Mouse (Mus musculus): Measurements from ENCODE around the gene Trhde.

Gene Trhde

DNA sequence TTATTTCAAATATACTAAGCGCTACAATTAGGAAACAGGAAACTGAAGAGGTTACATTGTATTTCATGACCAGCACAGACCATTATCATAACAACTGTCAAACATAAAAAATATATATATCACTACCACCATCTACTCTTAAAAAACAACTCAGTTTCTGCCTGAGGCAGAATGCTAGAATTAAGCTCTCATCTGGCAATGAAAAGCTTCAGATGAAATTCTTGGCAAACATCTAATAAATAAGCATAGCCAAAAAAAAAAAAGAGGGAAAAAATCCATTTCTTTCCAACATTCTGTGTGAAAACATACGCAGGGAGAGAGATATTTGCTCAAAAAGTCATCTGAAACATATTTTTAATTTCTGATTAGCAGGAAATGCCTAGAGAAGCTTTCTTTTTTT, 67.0 kb downstream of the Trhde start:
- DNase-seq: no peak

DNA sequence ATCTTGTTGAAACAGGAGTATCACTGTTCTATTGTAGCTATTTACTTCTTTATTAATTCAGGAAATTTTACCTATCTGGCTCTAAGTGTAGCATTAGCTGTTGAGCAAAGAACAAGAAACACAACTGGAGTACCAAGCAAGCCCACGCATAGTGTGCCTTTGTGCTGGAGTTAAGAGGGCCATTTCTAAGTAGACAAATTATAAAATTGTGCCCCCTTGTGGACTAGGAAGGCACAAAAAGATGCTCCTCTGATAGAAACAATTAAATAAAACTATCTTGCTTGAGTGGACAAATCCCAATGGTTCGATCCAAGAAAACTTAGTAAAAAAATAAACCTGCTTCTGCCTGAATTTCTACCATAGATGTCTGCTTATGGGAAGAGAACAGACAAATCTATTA, 76.5 kb downstream of the Trhde start:
- no peak for DNase-seq

DNA sequence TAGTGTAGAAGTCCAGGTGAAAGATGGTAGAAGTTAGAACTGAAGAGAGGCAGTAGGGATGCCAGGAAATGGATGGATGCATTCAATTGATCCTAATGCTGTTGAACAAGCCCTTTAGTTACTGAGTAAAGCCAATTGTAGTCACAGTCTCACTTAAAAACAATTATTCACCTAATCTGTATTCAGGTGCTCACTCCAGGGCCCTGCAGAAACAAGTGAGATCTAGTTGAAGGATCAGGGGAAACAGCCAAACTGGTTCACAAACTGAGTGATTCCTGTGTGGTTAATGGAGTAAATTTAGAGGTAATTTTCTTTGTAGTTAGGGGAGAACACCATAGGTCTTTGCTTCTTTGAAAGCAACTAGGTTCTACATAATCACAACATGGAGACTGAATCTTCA, 100.3 kb downstream of the Trhde start:
- DNase-seq: no peak

DNA sequence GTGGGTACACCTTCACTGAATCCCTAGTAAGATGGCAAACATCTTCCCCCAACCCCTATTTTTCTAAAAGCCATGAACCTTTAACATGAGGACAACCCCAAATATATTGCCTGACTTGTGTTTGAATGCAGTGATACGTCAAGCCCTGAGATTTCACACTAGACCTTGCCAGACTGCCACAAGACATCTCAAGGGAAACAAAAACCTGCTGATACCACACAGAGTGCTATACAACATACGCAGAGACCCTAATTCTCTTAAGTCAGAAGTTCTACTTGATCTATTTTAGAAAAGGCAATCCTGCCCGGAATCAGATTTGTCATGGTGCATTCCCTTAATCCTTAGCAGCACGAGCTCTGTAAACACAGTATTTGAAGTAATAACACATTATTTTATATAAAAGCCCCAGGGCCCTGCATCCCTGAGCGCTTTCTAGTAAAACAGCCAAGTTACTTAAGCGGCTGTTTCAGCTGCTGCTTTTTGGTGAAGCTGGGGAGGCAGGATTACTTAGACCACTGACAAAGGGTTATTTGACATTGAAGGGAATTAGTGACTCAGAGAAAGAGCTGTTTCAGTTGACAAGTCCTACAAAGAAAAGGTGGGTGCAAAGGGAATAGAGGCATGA, 130.2 kb downstream of the Trhde start:
- DNase-seq: no peak

DNA sequence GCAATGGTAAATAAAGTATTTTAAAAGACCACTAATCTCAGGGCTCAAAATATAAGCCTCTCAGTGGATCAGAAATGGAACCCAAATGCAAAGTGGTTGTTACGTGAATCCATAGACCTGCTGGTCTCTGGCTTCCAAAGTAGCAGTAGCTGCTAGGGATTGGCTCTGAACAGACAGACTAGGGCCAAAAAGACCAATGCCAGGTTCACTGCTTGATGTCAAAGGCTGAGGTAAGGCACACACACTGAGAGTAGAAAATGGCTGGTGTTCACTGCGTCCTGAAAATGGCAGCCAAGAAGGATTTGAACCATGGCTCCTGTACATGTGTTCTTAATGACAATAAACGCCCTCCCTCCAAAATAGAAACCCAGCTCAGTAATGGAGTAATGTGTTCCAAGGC, 209.1 kb downstream of the Trhde start:
- no peak for DNase-seq

DNA sequence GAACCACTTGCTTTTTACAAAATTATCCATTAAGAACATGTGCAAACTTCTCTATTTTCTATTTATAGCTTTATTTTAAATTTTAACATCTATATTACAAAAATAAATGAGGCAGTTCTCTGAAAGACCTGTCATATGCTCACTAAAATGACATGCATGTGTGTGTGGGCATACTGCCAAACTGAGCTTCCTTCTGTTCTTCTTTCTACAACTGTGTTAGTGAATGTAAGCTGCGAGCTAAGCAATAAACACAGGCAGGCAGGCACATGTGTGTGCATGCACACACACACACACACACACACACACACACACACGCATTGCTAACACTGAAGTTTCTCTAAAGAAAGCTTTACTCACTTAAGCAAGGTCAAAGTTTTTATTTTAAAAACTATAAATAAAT, 223.2 kb downstream of the Trhde start:
- no peak for DNase-seq

DNA sequence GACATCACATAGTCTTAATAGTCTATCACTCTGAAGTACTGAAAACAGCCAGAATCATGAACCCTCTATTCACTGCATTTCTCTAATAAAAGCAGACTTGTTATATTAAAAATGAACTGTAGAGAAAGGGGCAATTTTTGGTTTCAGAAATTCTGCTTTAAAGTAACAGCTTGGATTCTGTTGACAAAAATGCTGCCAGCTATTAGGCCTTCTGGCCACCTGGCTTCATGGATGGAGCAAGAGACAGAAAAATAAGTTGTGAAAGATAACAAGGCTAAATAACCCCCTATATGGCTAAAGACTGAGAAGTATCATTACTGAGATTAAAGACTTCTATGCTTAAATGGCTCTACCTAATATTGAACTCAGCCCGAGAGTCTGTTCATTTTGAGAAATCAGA, 234.2 kb downstream of the Trhde start:
- DNase-seq: no peak

DNA sequence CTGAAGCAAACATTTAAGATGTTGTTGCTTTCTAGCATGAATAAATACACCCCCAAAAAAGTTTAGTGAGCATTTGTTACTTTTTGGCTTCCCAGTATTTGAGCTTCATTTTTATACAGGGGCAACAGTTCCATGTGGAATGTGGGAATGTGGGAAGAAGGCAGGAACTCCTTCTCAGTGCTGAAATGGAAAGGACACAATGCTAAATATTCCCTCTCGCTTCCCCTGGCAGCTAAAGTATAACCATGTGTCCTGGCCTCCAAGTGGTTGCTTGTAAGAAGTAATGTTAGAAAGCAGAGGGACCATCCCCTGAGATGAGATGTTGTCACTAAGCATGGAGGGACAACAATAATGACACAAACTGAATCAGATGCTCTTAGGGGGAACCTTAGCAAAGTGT, 292.9 kb downstream of the Trhde start:
- no peak for DNase-seq

DNA sequence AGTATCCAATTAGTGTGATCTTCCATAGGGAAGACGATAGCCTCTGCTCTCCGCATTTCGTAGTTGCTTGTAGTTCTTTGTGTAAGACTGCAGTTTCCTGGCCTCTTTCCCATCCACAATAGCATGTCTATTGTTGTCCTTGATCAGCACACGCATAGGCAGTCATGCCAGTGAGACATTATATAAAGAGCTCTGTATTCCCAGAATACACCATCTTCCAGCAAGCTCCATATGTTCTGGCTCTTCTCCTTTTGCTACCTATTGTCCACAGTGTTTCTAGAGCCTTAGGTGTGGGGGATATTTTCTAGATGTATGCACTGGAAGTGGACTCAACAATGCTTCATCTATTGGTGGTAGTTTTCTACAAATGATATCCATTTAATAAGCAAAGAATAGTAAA, 313.3 kb downstream of the Trhde start:
- DNase-seq: no peak

DNA sequence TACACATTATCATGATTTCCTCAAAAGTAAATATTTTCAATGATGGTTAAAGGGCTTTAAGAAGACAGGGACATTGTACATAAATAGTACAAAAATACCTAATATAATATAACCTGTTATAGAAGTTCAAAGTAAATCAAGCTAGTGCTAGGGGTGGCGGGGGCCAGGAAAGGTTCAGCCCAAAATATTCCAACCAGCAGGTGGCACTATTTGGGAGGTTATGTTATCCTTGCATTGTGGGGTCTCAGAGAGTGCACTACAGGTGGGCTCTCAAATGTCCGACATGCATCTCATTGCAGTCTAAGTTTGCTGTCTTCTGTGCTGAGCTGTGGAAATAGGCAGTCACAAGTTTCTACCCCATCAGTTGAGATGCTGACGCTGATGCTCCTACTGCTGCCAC, 346.5 kb downstream of the Trhde start:
- DNase-seq: no peak

DNA sequence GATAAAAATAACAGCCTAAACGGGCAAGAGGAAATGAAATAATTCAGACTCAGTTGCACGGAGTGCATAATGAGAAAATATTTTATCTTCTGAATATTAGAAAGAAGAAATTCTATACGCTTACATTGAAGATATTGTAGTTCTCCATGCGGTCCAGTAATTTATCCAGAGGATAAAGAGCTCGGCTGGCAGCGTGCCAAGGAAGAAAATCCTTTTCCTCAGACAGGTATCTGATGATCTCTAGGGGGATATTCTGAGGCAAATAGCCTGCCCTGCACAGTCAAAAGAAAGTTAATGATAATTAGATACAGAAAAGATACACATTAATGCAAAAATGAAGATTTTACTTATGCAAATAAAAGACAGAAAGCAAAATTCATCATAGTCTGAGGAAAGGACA, 354.0 kb downstream of the Trhde start:
- no peak for DNase-seq

DNA sequence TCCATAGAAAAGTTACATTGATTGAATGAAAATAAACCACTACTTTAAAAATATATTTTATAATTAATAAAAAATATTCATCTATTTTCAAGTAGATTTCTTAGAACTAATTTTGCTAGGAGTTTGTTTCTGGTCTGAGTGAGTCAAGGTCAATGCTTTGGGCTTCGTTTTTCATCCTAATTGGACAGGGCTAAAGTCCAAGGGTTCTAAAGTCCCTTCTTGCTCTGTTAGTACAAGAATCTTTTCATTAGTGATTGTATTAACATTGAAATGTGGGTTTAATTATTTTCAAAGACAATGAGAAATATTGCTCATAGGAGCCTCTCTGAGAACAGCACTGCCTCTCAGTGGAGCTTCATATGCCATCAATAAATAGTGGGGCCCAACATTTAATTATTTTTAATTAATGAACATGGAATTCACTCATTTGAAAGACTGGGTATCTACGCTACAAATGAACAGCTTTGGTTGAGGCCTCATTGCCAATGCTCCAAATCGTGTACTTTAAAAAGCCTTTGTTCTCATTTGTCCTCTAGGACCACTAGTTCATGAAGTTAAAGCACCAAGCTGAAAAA, 383.1 kb downstream of the Trhde start:
- no peak for DNase-seq

DNA sequence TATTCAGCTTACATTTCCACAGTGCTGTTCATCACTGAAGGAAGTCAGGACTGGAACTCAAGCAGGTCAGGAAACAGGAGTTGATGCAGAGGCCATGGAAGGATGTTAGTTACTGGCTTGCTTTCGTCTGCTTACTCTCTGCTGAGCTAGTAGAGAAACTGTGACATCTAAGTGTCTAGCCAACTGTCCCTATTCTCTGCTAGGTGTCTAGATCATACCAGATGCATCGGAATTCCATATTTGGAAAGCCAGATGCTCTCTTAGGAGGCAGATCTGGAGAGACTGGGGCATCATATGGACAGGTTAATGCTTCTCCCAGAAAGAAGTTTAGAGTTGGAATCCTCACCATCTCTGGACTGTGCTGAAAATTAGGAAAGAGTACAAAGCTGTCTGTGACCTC, 386.4 kb downstream of the Trhde start:
- DNase-seq: no peak

DNA sequence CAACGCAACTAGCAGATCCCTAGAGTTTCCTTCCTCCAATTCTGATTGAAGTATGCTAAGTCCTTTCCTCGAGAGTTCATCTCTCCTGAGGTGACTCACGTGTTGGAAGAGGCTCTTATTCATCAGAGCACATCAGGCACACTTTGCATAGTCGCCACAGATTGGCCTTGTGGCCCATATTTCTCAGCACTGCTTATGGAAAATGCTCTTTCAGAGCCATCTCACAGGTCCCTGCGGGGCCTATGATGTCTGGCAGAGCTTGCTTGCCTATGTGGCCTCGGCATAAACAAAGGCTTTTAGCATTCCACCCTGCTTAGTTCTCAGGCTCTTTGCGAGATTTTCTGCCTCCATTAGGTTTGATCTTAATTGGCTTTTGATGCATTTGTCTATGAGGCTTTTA, 396.8 kb downstream of the Trhde start:
- DNase-seq: no peak

DNA sequence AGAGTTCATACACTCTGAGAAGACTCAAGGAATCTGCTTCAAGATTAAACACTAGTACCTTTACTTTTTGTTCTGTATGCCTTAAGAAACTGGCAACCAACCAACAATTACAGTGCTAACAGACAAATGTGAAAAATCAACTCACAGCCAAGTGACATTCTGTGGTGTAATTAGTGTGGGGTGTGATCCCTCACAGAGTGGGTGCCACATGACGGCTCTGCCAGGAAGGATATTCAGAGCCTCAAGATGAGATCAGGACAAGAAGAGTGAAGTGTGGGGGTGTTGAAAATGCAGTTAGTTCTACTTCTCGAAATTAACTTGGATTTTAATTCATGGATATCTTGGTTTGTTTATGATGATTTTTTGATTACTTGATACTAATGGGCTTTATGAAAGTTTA, 398.3 kb downstream of the Trhde start:
- DNase-seq: no peak

DNA sequence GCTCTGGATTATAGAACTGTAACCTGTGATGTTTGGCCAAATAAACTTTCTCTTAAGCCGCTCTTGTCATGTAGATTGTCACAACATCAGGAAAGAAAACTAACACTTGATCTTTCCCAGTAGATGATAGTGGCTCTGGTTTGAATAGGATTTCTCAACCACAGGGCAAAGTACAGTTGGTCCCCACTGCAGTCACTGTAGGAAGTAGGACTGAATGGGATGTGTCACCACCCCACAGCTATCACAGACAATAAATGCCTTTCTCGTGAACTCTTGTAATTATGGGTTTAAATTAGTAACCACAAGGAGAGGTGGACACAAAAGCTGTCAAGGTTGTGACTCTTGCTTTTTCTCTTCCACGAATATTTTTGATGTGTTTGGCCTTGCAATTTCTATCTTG, 431.3 kb downstream of the Trhde start:
- DNase-seq: no peak

DNA sequence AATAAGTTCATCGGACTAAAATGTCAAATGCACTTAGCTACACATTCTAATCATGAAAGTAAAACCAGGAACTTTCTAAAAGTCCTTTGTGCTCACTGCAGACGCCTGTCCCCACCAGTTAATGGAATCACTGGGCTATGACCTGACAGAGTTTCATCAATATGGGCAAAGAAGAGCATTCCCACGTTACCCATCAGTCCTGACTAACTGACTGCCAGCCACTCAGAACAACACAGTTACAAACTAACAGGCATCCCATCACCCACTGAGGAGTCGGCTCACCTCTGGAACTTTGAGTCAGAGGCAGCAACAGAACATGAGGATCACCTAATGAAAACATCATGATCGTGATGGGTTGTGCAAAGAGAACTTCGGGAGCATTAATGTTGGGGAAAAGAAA, 438.7 kb downstream of the Trhde start:
- DNase-seq: no peak

DNA sequence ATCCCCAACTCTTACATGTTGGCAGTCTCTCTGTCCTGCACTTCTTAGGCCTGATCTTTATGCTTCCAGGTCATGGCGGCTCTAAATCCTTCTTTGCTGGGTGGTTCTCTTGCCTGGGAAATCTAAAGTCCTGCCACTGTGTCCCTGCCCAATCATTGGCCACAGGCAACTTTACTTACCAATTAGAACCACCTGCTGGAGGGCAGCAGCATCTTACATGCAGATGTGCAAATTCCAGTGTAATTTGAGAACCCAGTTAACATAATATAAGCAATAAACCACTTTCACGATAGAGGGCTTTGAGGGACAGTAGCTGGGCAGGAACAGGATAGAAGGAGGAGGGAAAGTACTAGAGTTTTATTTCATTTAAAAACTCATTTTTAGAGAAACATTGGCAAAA, 439.5 kb downstream of the Trhde start:
- DNase-seq: no peak

All from lung, postnatal 36 days (tissue).